Mouse (Mus musculus): Measurements from ENCODE around the gene Ranbp17. TPM values are rescaled to one million over a fixed set of nuclear protein-coding genes. Genes with fewer than 3 reads are reported as not detected.

Ranbp17 gene
- polyA plus RNA-seq, 1 experiment from 2014 or later, result 13.3 TPM

DNA sequence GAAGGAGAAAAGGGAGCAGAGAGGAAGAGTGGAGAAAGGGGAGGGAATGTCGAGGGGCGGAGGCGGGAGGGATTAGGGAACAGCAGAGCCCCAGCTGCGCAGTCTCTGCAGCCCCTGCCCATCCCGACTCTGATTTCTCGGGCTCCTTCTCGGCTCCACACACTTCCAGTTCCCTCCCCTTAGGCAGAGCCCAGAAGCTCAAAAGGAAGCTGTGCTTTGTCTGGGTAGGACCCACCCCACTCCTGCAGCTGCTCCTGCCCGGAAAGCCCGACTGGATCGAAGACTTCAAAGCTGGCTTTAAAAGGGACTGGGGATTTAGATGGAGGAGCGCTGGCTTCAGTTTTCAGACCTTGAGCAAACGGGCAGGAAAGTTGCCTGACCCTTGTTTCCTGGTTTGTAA lies 319.9 kb downstream of the Ranbp17 start:
- 0% methylated on average over 12 of the region's 12 CpGs for WGBS
- Histone ChIP-seq H3K9me3 (replicated peaks; ENCODE audit: control insufficient read depth, low read length) (no peaks in the 10 kb centered on the region), H3K36me3 (replicated peaks; ENCODE audit: control insufficient read depth, insufficient read depth, low read depth, low read length) (no peaks in the 10 kb centered on the region), H3K4me2 (ENCODE audit: low read depth, low read length) (peak overlapping the region; percentile 7; the same call in 1 of the 2 replicates), H3K27me3 (ENCODE audit: control insufficient read depth, insufficient read depth, low read length) (peaks cover 49% of the 10 kb centered on the region), H3K27ac (replicated peaks; ENCODE audit: low read depth, low read length) (no peak overlapping the region), H3K9ac (replicated peaks; ENCODE audit: low read length) (0 out of 2 replicates have a peak overlapping the region, but pooled peaks have one; percentile 18), H3K4me3 (ENCODE audit: low read depth, low read length) (no peak overlapping the region), H3K4me1 (ENCODE audit: control insufficient read depth, insufficient read depth, low read length) (no peaks in the 10 kb centered on the region)
- ATAC-seq (replicated peaks; ENCODE audit: insufficient number of reproducible peaks, low FRiP score, low TSS enrichment, low read depth), result peak; percentile 63; the same call in 1 of the 2 replicates
- no peak for DNase-seq (ENCODE audit: low spot score)

DNA sequence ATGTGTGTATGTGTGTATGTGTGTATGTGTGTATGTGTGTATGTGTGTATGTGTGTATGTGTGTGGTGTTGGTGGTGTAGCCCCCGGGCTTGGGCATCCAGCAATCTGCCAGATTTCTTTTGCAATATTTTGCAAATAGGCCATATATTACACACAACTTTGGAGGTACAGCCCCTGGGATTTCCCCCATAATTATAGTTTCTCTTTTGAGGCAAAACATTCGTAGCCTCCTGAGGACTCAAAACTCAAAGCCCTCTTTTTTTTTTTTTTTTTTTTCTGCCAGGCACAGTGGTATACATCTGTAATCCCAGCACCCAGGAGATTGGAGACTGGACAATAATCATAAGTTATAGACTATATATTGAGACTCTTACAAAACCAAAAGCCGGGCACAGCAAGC lies 331.7 kb downstream of the Ranbp17 start:
- H3K36me3 ChIP-seq (replicated peaks; ENCODE audit: control insufficient read depth, insufficient read depth, low read depth, low read length), result no peaks in the 10 kb centered on the region
- no peak overlapping the region for H3K4me3 ChIP-seq (ENCODE audit: low read depth, low read length)
- no peak overlapping the region for H3K4me2 ChIP-seq (ENCODE audit: low read depth, low read length)
- DNase-seq (ENCODE audit: low spot score) (no peak), ATAC-seq (replicated peaks; ENCODE audit: insufficient number of reproducible peaks, low FRiP score, low TSS enrichment, low read depth) (no peak)
- H3K9me3 ChIP-seq (replicated peaks; ENCODE audit: control insufficient read depth, low read length), result no peaks in the 10 kb centered on the region
- 79% methylated on average over 3 of the region's 3 CpGs for WGBS
- H3K27me3 ChIP-seq (ENCODE audit: control insufficient read depth, insufficient read depth, low read length), result no peaks in the 10 kb centered on the region; the same call in 1 of the 2 replicates
- H3K9ac ChIP-seq (replicated peaks; ENCODE audit: low read length), result no peak overlapping the region
- H3K27ac ChIP-seq (replicated peaks; ENCODE audit: low read depth, low read length), result no peak overlapping the region
- H3K4me1 ChIP-seq (ENCODE audit: control insufficient read depth, insufficient read depth, low read length), result peaks cover 4% of the 10 kb centered on the region; the same call in 1 of the 2 replicates

DNA sequence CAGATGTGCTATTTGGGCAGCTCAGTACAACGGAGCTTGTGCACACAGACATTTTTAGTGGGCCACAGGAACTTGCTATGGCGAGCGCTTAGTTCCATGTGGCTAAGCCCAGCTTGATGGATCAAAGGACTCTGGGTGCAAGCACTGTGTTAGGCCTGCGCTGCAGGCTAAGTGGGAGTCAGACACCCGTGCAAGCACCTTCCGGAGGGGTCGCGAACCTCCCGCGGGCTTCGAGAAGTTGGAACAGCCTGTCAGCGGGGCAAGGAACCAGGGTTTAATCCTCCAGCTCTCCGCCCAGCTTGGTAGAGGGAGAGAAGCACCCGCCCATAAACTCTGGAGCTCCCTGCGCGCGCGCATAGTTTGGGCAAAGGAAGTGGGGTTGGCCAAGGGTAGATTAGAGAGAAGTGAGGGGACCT lies 332.8 kb downstream of the Ranbp17 start:
- Histone ChIP-seq H3K4me3 (ENCODE audit: low read depth, low read length) (peak overlapping the region; percentile 14; the same call in 1 of the 2 replicates), H3K9ac (replicated peaks; ENCODE audit: low read length) (peak overlapping the region; percentile 26; the same call in 1 of the 2 replicates), H3K9me3 (replicated peaks; ENCODE audit: control insufficient read depth, low read length) (no peaks in the 10 kb centered on the region), H3K27ac (replicated peaks; ENCODE audit: low read depth, low read length) (no peak overlapping the region), H3K4me2 (ENCODE audit: low read depth, low read length) (peak overlapping the region; percentile 51), H3K4me1 (ENCODE audit: control insufficient read depth, insufficient read depth, low read length) (peaks cover 4% of the 10 kb centered on the region; the same call in 1 of the 2 replicates), H3K27me3 (ENCODE audit: control insufficient read depth, insufficient read depth, low read length) (peaks cover 3% of the 10 kb centered on the region; the same call in 1 of the 2 replicates), H3K36me3 (replicated peaks; ENCODE audit: control insufficient read depth, insufficient read depth, low read depth, low read length) (no peaks in the 10 kb centered on the region)
- WGBS, result under 1% methylated on average over 18 of the region's 18 CpGs
- peak; percentile 25; the same call in 1 of the 2 replicates for ATAC-seq (replicated peaks; ENCODE audit: insufficient number of reproducible peaks, low FRiP score, low TSS enrichment, low read depth)
- peak; percentile 61 for DNase-seq (ENCODE audit: low spot score)

DNA sequence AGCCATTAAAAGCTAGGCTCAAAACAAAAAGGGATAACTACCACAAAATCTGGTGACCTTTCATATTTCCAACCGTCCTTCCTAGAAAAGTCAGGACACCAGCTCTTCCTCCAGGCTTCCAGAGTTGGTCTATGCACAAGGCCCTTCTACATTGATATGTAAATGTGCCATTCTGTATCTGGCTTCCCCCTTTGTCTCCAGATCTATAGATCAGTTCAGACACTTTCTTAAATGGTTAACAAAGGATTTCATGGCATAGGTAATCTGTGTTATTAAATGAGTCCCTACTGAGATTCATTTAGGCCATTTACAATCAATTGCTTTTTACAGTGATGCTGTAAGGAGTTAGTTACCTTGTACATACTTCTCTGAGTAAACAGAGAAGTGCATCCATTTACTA lies 333.7 kb downstream of the Ranbp17 start:
- Histone ChIP-seq H3K9ac (replicated peaks; ENCODE audit: low read length) (no peak overlapping the region), H3K27me3 (ENCODE audit: control insufficient read depth, insufficient read depth, low read length) (peaks cover 3% of the 10 kb centered on the region; the same call in 1 of the 2 replicates), H3K4me2 (ENCODE audit: low read depth, low read length) (no peak overlapping the region), H3K4me1 (ENCODE audit: control insufficient read depth, insufficient read depth, low read length) (peaks cover 4% of the 10 kb centered on the region; the same call in 1 of the 2 replicates), H3K27ac (replicated peaks; ENCODE audit: low read depth, low read length) (no peak overlapping the region), H3K9me3 (replicated peaks; ENCODE audit: control insufficient read depth, low read length) (no peaks in the 10 kb centered on the region), H3K36me3 (replicated peaks; ENCODE audit: control insufficient read depth, insufficient read depth, low read depth, low read length) (no peaks in the 10 kb centered on the region), H3K4me3 (ENCODE audit: low read depth, low read length) (no peak overlapping the region)
- 34% methylated on average over 1 of the region's 1 CpGs for WGBS
- ATAC-seq (replicated peaks; ENCODE audit: insufficient number of reproducible peaks, low FRiP score, low TSS enrichment, low read depth) (no peak), DNase-seq (ENCODE audit: low spot score) (no peak)

DNA sequence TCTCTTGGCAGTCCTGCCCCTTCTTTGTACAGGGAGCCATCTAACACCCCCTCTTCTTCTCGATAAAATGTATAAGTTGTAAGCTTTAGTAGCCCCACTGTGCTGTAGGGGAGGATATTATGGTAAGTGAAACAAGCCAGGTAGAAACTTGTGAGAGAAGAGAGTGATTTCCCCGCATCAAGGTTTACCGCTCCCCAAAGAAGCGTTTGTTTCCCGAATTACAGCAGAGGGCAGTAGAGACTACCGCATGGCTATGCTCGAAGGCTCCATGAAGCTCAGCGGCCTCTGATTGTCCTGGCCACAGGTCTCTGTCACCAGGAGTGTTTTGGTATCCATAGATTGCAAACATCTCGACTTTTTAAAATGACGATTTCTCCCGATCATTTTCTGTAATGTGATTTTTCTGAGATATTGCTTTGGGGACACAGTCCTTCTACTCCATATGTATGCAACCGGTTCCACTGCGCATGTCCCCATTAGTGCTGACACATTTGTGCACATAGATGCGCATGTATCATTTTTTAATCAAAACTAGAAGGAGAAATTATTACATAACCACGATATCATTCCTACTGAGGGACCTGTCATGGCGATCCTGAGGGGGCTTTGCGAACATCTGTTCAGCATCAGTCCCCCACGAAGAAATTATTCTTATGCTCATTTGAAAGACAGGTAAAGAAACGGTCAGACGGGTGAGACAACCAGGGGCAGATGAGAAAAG lies 336.9 kb downstream of the Ranbp17 start:
- DNase-seq (ENCODE audit: low spot score) (peak; percentile 81), ATAC-seq (replicated peaks; ENCODE audit: insufficient number of reproducible peaks, low FRiP score, low TSS enrichment, low read depth) (peak; percentile 56; the same call in 1 of the 2 replicates)
- H3K27ac ChIP-seq (replicated peaks; ENCODE audit: low read depth, low read length), result no peak overlapping the region
- H3K9me3 ChIP-seq (replicated peaks; ENCODE audit: control insufficient read depth, low read length), result no peaks in the 10 kb centered on the region
- no peak overlapping the region for H3K4me3 ChIP-seq (ENCODE audit: low read depth, low read length)
- WGBS, result 31% methylated on average over 20 of the region's 20 CpGs
- H3K9ac ChIP-seq (replicated peaks; ENCODE audit: low read length), result no peak overlapping the region
- H3K36me3 ChIP-seq (replicated peaks; ENCODE audit: control insufficient read depth, insufficient read depth, low read depth, low read length), result no peaks in the 10 kb centered on the region
- H3K27me3 ChIP-seq (ENCODE audit: control insufficient read depth, insufficient read depth, low read length), result peaks cover 3% of the 10 kb centered on the region; the same call in 1 of the 2 replicates
- peaks cover 4% of the 10 kb centered on the region; the same call in 1 of the 2 replicates for H3K4me1 ChIP-seq (ENCODE audit: control insufficient read depth, insufficient read depth, low read length)
- H3K4me2 ChIP-seq (ENCODE audit: low read depth, low read length), result no peak overlapping the region

- Histone ChIP-seq H3K4me3 (ENCODE audit: low read depth, low read length) (no peak overlapping the region), H3K9ac (replicated peaks; ENCODE audit: low read length) (no peak overlapping the region), H3K9me3 (replicated peaks; ENCODE audit: control insufficient read depth, low read length) (no peaks in the 10 kb centered on the region), H3K4me2 (ENCODE audit: low read depth, low read length) (no peak overlapping the region), H3K27me3 (ENCODE audit: control insufficient read depth, insufficient read depth, low read length) (peaks cover 3% of the 10 kb centered on the region; the same call in 1 of the 2 replicates), H3K27ac (replicated peaks; ENCODE audit: low read depth, low read length) (no peak overlapping the region), H3K36me3 (replicated peaks; ENCODE audit: control insufficient read depth, insufficient read depth, low read depth, low read length) (no peaks in the 10 kb centered on the region), H3K4me1 (ENCODE audit: control insufficient read depth, insufficient read depth, low read length) (peaks cover 3% of the 10 kb centered on the region; the same call in 1 of the 2 replicates)
- no peak for DNase-seq (ENCODE audit: low spot score)
- no peak for ATAC-seq (replicated peaks; ENCODE audit: insufficient number of reproducible peaks, low FRiP score, low TSS enrichment, low read depth)
- WGBS, result 68% methylated on average over 2 of the region's 3 CpGs
Measured at GRCm38 (mm10) chr11:33175768-33176167, 337.8 kb downstream of the Ranbp17 start.

GRCm38 (mm10) chr11:33170489-33170888 lies 343.1 kb downstream of the Ranbp17 start:
- ATAC-seq (replicated peaks; ENCODE audit: insufficient number of reproducible peaks, low FRiP score, low TSS enrichment, low read depth), result no peak
- peak; percentile 68 for DNase-seq (ENCODE audit: low spot score)
- Histone ChIP-seq H3K4me3 (ENCODE audit: low read depth, low read length) (no peak overlapping the region), H3K27ac (replicated peaks; ENCODE audit: low read depth, low read length) (no peak overlapping the region), H3K27me3 (ENCODE audit: control insufficient read depth, insufficient read depth, low read length) (no peaks in the 10 kb centered on the region), H3K4me2 (ENCODE audit: low read depth, low read length) (no peak overlapping the region), H3K4me1 (ENCODE audit: control insufficient read depth, insufficient read depth, low read length) (no peaks in the 10 kb centered on the region), H3K36me3 (replicated peaks; ENCODE audit: control insufficient read depth, insufficient read depth, low read depth, low read length) (no peaks in the 10 kb centered on the region), H3K9ac (replicated peaks; ENCODE audit: low read length) (no peak overlapping the region), H3K9me3 (replicated peaks; ENCODE audit: control insufficient read depth, low read length) (no peaks in the 10 kb centered on the region)
- 14% methylated on average over 9 of the region's 9 CpGs for WGBS

GRCm38 (mm10) chr11:33162998-33163506 lies 350.5 kb downstream of the Ranbp17 start, which contains the start of gene Npm1:
Gene Npm1 (minus strand): TSS chr11:33163206.
- WGBS, result 2% methylated on average over 49 of the region's 49 CpGs
- Histone ChIP-seq H3K27ac (replicated peaks; ENCODE audit: low read depth, low read length) (peak within 1 kb of the TSS; percentile 88), H3K4me1 (ENCODE audit: control insufficient read depth, insufficient read depth, low read length) (no peaks in the 10 kb centered on the region), H3K9me3 (replicated peaks; ENCODE audit: control insufficient read depth, low read length) (no peaks in the 10 kb centered on the region), H3K9ac (replicated peaks; ENCODE audit: low read length) (peak within 1 kb of the TSS; percentile 97), H3K4me3 (ENCODE audit: low read depth, low read length) (peak within 1 kb of the TSS; percentile 100), H3K27me3 (ENCODE audit: control insufficient read depth, insufficient read depth, low read length) (no peaks in the 10 kb centered on the region), H3K4me2 (ENCODE audit: low read depth, low read length) (peak within 1 kb of the TSS; percentile 53), H3K36me3 (replicated peaks; ENCODE audit: control insufficient read depth, insufficient read depth, low read depth, low read length) (peaks cover 6% of the 10 kb centered on the region; the same call in 1 of the 2 replicates)
- DNase-seq (ENCODE audit: low spot score), result peak; percentile 100
- ATAC-seq (replicated peaks; ENCODE audit: insufficient number of reproducible peaks, low FRiP score, low TSS enrichment, low read depth), result peak; percentile 95

Data from embryonic facial prominence, embryonic 11.5 days (tissue).